Mouse (Mus musculus) liver, adult 2 months (tissue): ENCODE measurements around the gene Ccdc57. TPM values are rescaled to one million over a fixed set of nuclear protein-coding genes. Genes with fewer than 3 reads are reported as not detected.

Experiments used
- DNase-seq: peaks from one replicate; pipeline ENCODE4 v3.0.0-alpha.2; 2011; ENCODE audit warnings: low read depth, low spot score; ENCODE audit errors: extremely low read depth
- H3K27ac ChIP-seq: fragments of 200-500 bp; replicated peaks from 2 replicates; pipeline ENCODE4 v1.5.1; 2012; ENCODE audit warnings: low read depth, mild to moderate bottlenecking, control low read depth, inconsistent platforms, low read length; ENCODE audit not compliant: insufficient read depth
- H3K27me3 ChIP-seq: fragments of 200-500 bp; 2 replicates; pipeline ENCODE4 v1.6.1; 2012; ENCODE audit warnings: mild to moderate bottlenecking, moderate library complexity, low read length, inconsistent platforms; ENCODE audit not compliant: control insufficient read depth, insufficient read depth
- H3K36me3 ChIP-seq: fragments of 200-500 bp; 2 replicates; pipeline ENCODE4 v1.6.1; 2012; ENCODE audit warnings: low read length, inconsistent platforms; ENCODE audit not compliant: control insufficient read depth, insufficient read depth
- H3K4me1 ChIP-seq: fragments of 200-500 bp; 2 replicates; pipeline ENCODE4 v1.6.1; 2011; ENCODE audit warnings: low read length; ENCODE audit not compliant: control insufficient read depth, insufficient read depth
- H3K4me3 ChIP-seq: fragments of 200-500 bp; 2 replicates; pipeline ENCODE4 v1.5.1; 2011; ENCODE audit warnings: low read depth, mild to moderate bottlenecking, control low read depth, low read length, moderate library complexity; ENCODE audit not compliant: insufficient read depth
- H3K79me2 ChIP-seq: fragments of 200-500 bp; 2 replicates; pipeline ENCODE4 v1.6.1; 2012; ENCODE audit warnings: inconsistent platforms, mild to moderate bottlenecking, low read length, moderate library complexity; ENCODE audit not compliant: control insufficient read depth, insufficient read depth
- H3K9ac ChIP-seq: fragments of 200-500 bp; 2 replicates; pipeline ENCODE4 v1.6.1; 2012; ENCODE audit warnings: low read depth, mild to moderate bottlenecking, control low read depth, inconsistent platforms, low read length
- CTCF ChIP-seq: fragments of 200-500 bp; IDR thresholded peaks from 2 replicates; pipeline ENCODE4 v1.5.1; 2011; ENCODE audit warnings: low read depth, low read length, control low read depth
- POLR2A ChIP-seq: fragments of 200-500 bp; IDR thresholded peaks from 2 replicates; pipeline ENCODE4 v1.6.1; 2011; ENCODE audit warnings: low read length, control low read depth; ENCODE audit not compliant: insufficient read depth; ENCODE audit errors: extremely low read depth
- WGBS: fragments of 180-500 bp; shearing (Covaris S2); methylation state at CpG from one replicate; pipeline ENCODE4 v1.1.7; 2018; 5-methylcytosine and 5-hydroxymethylcytosine counted together
- polyA plus RNA-seq: library from polyadenylated mRNA; depleted of rRNA; stranded (reverse); fragments of >200 nt; gene quantifications from 2 replicates; pipeline ENCODE4 v1.2.3, GENCODE M21; 2012
- total RNA-seq: library from RNA; depleted of rRNA; stranded (reverse); fragments of >200 nt; gene quantifications from 2 replicates; pipeline ENCODE4 v1.2.3, GENCODE M21; 2014

Gene Ccdc57
- total and polyA plus RNA-seq, 2 experiments, result 1.1 to 2.3 TPM

GRCm38 (mm10) chr11:120903159-120903850 lies 29.4 kb downstream of the Ccdc57 start:
- Histone ChIP-seq H3K36me3 (no peaks in the 10 kb centered on the region), H3K27ac (peak overlapping the region; percentile 98), H3K4me1 (peaks cover 14% of the 10 kb centered on the region), H3K27me3 (no peaks in the 10 kb centered on the region), H3K4me3 (peak overlapping the region; percentile 50), H3K79me2 (no peaks in the 10 kb centered on the region), H3K9ac (peak overlapping the region; percentile 69)
- no peak for TF ChIP-seq POLR2A
- no peak for TF ChIP-seq CTCF
- WGBS, result 10% methylated on average over 24 of the region's 24 CpGs
- DNase-seq, result peak; percentile 91

DNA sequence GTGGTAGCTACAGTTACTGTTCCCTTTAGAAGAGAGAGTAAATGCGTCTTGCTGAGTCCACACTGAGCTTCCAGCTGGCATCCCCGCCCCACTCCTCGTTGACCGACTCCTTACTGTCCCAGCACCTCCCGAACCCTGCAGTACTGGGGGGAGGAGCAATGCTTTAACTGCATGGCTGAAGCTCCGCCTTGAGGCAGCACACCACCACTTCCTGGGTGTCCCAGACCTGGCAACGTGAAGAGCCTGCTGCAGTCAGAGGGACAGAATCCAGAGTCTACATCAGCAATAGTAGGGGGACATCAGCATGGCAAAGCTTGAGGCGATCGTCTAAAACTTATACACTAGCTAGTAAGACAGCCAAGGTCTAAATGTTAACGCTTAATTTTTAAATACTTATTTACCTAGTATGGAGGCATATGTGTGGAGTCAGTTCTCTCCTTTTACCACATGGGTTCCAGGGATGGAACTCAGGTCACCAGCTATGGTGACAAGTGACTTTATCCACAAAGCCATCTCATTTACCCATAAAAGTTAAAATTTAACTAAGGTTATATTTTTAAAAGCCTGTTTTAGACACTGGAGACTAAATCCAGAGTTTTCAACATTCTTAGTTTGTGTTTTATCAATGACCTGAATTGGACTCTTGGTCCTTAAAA lies 30.1 kb downstream of the Ccdc57 start:
- peak; percentile 86 for DNase-seq
- no peak for TF ChIP-seq POLR2A
- peak; percentile 38 for TF ChIP-seq CTCF
- H3K27me3 ChIP-seq, result no peaks in the 10 kb centered on the region
- WGBS, result 16% methylated on average over 10 of the region's 10 CpGs
- peak overlapping the region; percentile 7 for H3K9ac ChIP-seq
- H3K79me2 ChIP-seq, result no peaks in the 10 kb centered on the region
- H3K36me3 ChIP-seq, result no peaks in the 10 kb centered on the region
- peaks cover 19% of the 10 kb centered on the region for H3K4me1 ChIP-seq
- peak overlapping the region; percentile 98 for H3K27ac ChIP-seq
- peak overlapping the region; percentile 50; the same call in 1 of the 2 replicates for H3K4me3 ChIP-seq

GRCm38 (mm10) chr11:120901729-120902486 lies 30.8 kb downstream of the Ccdc57 start:
- Histone ChIP-seq H3K79me2 (no peaks in the 10 kb centered on the region), H3K4me1 (peaks cover 23% of the 10 kb centered on the region), H3K27ac (peak overlapping the region; percentile 38), H3K36me3 (no peaks in the 10 kb centered on the region), H3K9ac (peak overlapping the region; percentile 7), H3K4me3 (0 out of 2 replicates have a peak overlapping the region, but pooled peaks have one; percentile 1), H3K27me3 (no peaks in the 10 kb centered on the region)
- WGBS, result 91% methylated on average over 21 of the region's 21 CpGs
- TF ChIP-seq POLR2A (no peak), CTCF (no peak)
- DNase-seq, result no peak

DNA sequence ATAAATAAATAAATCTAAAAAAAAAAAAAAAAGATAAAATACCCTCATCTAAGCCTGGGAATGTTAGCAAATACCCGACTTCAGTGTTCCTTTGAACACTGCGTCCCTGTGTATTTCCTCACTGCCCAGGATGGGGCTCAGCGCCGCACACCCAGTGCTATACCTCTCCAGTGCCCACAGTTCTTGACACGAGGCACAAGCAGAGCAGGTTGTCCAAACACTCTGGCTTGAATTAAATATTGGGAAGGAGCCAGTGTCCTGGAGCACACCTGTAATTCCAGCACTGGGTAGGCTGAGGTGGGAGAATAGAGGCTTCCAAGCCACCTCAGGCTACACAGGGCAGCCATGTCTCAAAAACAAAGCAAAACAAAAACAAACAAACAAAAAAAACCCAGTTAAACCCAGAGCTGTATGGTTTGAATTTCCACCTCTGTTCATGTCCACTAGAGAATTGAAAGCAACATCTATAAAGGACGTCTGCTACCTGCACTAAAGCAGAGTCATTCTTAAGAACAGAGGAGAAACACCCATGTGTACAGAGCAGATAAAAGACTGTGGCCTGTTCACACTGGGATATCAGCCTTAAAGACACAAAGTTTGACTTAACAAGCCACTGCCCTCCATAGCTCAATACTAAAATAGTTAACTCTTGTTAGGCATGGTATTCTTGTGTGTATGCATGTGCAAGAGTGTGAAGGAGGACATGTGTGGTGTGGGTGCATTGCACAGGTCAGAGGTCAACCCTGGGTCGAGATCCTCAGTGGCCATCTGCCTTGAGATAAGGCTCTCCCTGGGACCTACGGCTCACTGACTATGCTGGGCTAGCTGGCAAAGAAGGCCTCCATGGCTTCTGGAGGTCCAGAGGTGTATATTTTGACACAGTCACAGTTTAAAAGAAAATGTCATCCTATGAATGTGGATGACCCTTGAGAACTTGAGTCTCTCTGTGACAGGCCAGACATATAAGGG lies 32.1 kb downstream of the Ccdc57 start:
- H3K4me3 ChIP-seq, result no peak overlapping the region
- H3K4me1 ChIP-seq, result peaks cover 23% of the 10 kb centered on the region
- no peaks in the 10 kb centered on the region for H3K27me3 ChIP-seq
- no peak overlapping the region for H3K9ac ChIP-seq
- TF ChIP-seq POLR2A (no peak), CTCF (no peak)
- DNase-seq, result no peak
- no peaks in the 10 kb centered on the region for H3K79me2 ChIP-seq
- 80% methylated on average over 8 of the region's 8 CpGs for WGBS
- H3K36me3 ChIP-seq, result no peaks in the 10 kb centered on the region
- H3K27ac ChIP-seq, result no peak overlapping the region

- Histone ChIP-seq H3K9ac (no peak overlapping the region), H3K36me3 (0 out of 2 replicates have a peak, but pooled peaks cover 4% of the 10 kb centered on the region), H3K27ac (no peak overlapping the region), H3K4me1 (peaks cover 20% of the 10 kb centered on the region), H3K27me3 (no peaks in the 10 kb centered on the region), H3K79me2 (no peaks in the 10 kb centered on the region), H3K4me3 (no peak overlapping the region)
- WGBS, result 36% methylated on average over 6 of the region's 6 CpGs
- TF ChIP-seq POLR2A, result no peak
- no peak for TF ChIP-seq CTCF
- peak; percentile 97 for DNase-seq
Observed at GRCm38 (mm10) chr11:120898114-120898548, 34.5 kb downstream of the Ccdc57 start.
